Comparison of ENCODE assay signal across 24 mouse cellular contexts in genomic region chr6:36604802-36605201, GRCm38 (mm10).
DNase-seq lines count a peak whose midpoint lies in the region; ATAC-seq and TF ChIP-seq lines count a peak whose summit lies in the region.
"Had no signal": no experiment of that assay in that cellular context is flagged by ENCODE, and none has a peak within 500 bp of the region (broad histone marks: within the 10 kb centered on the region; RNA-seq: fewer than 3 reads in every experiment).

No protein-coding gene starts in this region.

- H3K4me3 ChIP-seq in liver, postnatal 0 days (ENCODE audit: low read depth, low read length): no peak overlapping the region
- H3K4me3 ChIP-seq: embryonic facial prominence, embryonic 12.5 days; erythroblast, embryonic 14.5 days; forebrain, embryonic 12.5 days; heart, adult 2 months; heart, embryonic 13.5 days; limb, embryonic 13.5 days; liver, embryonic 12.5 days; midbrain, embryonic 12.5 days had no signal

- no peaks in the 10 kb centered on the region for H3K27me3 ChIP-seq in liver, postnatal 0 days (ENCODE audit: insufficient read depth, low read length)
- H3K27me3 ChIP-seq: embryonic facial prominence, embryonic 12.5 days; forebrain, embryonic 12.5 days; heart, embryonic 13.5 days; limb, embryonic 13.5 days; liver, embryonic 12.5 days; midbrain, embryonic 12.5 days had no signal

- H3K4me1 ChIP-seq in liver, postnatal 0 days (ENCODE audit: insufficient read depth): no peaks in the 10 kb centered on the region
- H3K4me1 ChIP-seq: embryonic facial prominence, embryonic 12.5 days; forebrain, embryonic 12.5 days; limb, embryonic 13.5 days; liver, embryonic 12.5 days had no signal

- no peak for TF ChIP-seq EP300 in liver, postnatal 0 days (IDR thresholded peaks at IDR 0.05; ENCODE audit: low read depth)

- 67% methylated on average over 3 of the region's 3 CpGs for WGBS in liver, postnatal 0 days (ENCODE audit: insufficient replicate concordance)

- H3K9ac ChIP-seq in liver, postnatal 0 days (replicated peaks): no peak overlapping the region
- H3K9ac ChIP-seq: embryonic facial prominence, embryonic 12.5 days; forebrain, embryonic 12.5 days; heart, embryonic 13.5 days; limb, embryonic 13.5 days; liver, embryonic 12.5 days; midbrain, embryonic 12.5 days had no signal

- no peak for TF ChIP-seq CTCF in liver, postnatal 0 days (IDR thresholded peaks at IDR 0.05; ENCODE audit: low read depth)

- H3K4me2 ChIP-seq in liver, postnatal 0 days (ENCODE audit: low read depth, low read length): no peak overlapping the region
- H3K4me2 ChIP-seq: embryonic facial prominence, embryonic 12.5 days; forebrain, embryonic 12.5 days; heart, embryonic 13.5 days; limb, embryonic 13.5 days; liver, embryonic 12.5 days; midbrain, embryonic 12.5 days had no signal

- DNase-seq in layer of hippocampus, adult 11-12 months (ENCODE audit: low spot score): peak; percentile 15
- DNase-seq in layer of hippocampus, postnatal 36 days: no peak
- DNase-seq in right cerebral cortex, adult 2 months (ENCODE audit: low spot score in 2 of 2): peak; percentile 56 to 58
- DNase-seq in right cerebral cortex, postnatal 14 days: no peak
- DNase-seq in left cerebral cortex, postnatal 25 days (ENCODE audit: low spot score in 2 of 2): peak; percentile 32 to 94
- no peak for DNase-seq in adrenal gland, adult 8-10 months
- DNase-seq in liver, postnatal 0 days: no peak
- DNase-seq: adrenal gland, postnatal 25 days; cerebellum, adult 11 months; gastrocnemius, postnatal 14 days; heart, adult 2 months; heart, postnatal 14 days; kidney, postnatal 4 days; lung, adult 2 months had no signal

- H3K9me3 ChIP-seq in liver, postnatal 0 days (ENCODE audit: low read length): no peaks in the 10 kb centered on the region
- H3K9me3 ChIP-seq: embryonic facial prominence, embryonic 12.5 days; forebrain, embryonic 12.5 days; heart, embryonic 13.5 days; limb, embryonic 13.5 days; liver, embryonic 12.5 days; midbrain, embryonic 12.5 days had no signal

- no peaks in the 10 kb centered on the region for H3K36me3 ChIP-seq in liver, postnatal 0 days (replicated peaks; ENCODE audit: insufficient read depth, low read length)
- H3K36me3 ChIP-seq: embryonic facial prominence, embryonic 12.5 days; forebrain, embryonic 12.5 days; heart, embryonic 13.5 days; limb, embryonic 13.5 days; liver, embryonic 12.5 days; midbrain, embryonic 12.5 days had no signal

- no peak overlapping the region for H3K27ac ChIP-seq in liver, postnatal 0 days (ENCODE audit: low read depth)
- H3K27ac ChIP-seq: embryonic facial prominence, embryonic 12.5 days; forebrain, embryonic 12.5 days; heart, adult 2 months; heart, embryonic 13.5 days; limb, embryonic 13.5 days; liver, embryonic 12.5 days; midbrain, embryonic 12.5 days; stomach, postnatal 0 days had no signal

- intact Hi-C loops in left cerebral cortex, postnatal 25 days (cut with DNase I): loop anchor here (1.0 to 10.0 kb wide), 5 partner anchors 88 to 237 kb away; partner anchors contain the start of gene Ptn

- ATAC-seq in liver, postnatal 0 days: no peak
- ATAC-seq: CD4-positive, CD25-positive, alpha-beta regulatory T cell, adult 4 months; intestine, postnatal 0 days; liver, embryonic 12.5 days had no signal

Comparison
In these comparisons a context has a peak if more than half of its experiments do, and no peak if none do; other contexts are left out.
1. DNase-seq: peak in layer of hippocampus, adult 11-12 months (single experiment), right cerebral cortex, adult 2 months (2 of 2) and left cerebral cortex, postnatal 25 days (2 of 2); none in layer of hippocampus, postnatal 36 days (0 of 2), right cerebral cortex, postnatal 14 days (single experiment), adrenal gland, adult 8-10 months (single experiment) and liver, postnatal 0 days (single experiment).